Mouse (Mus musculus): ENCODE results near the gene Bbs7. TPM values are rescaled to one million over a fixed set of nuclear protein-coding genes. Genes with fewer than 3 reads are reported as not detected.
"Not testable (repeated sequence)": the region's sequence is repeated elsewhere in the genome, so short reads cannot be mapped to it uniquely, and the experiment has no call there.

The Bbs7 gene
- polyA plus RNA-seq, 1 experiment from 2014 or later: 21.8 TPM

GRCm38 (mm10) chr3:36613908-36614255 lies 605 bp upstream of the Bbs7 start:
- no peak for ATAC-seq
- WGBS: 57% methylated on average over 5 of the region's 5 CpGs
- Histone ChIP-seq H3K36me3 (ENCODE audit: control insufficient read depth, insufficient read depth) (no peaks in the 10 kb centered on the region), H3K4me1 (replicated peaks; ENCODE audit: control insufficient read depth, insufficient read depth, low read length) (peaks cover 8% of the 10 kb centered on the region), H3K9me3 (ENCODE audit: control insufficient read depth, low read length) (no peaks in the 10 kb centered on the region), H3K27ac (ENCODE audit: low read length) (no peak overlapping the region), H3K4me2 (ENCODE audit: low read length) (peak overlapping the region; percentile 75), H3K27me3 (replicated peaks; ENCODE audit: control insufficient read depth, insufficient read depth, low read length) (no peaks in the 10 kb centered on the region), H3K4me3 (replicated peaks; ENCODE audit: low read length) (peak overlapping the region; percentile 81; the same call in 1 of the 2 replicates), H3K9ac (replicated peaks; ENCODE audit: low read depth, low read length) (no peak overlapping the region)

GRCm38 (mm10) chr3:36612687-36613086 lies 590 bp downstream of the Bbs7 start:
- peak overlapping the region; percentile 81 for H3K27ac ChIP-seq (ENCODE audit: low read length)
- peak overlapping the region; percentile 91 for H3K9ac ChIP-seq (replicated peaks; ENCODE audit: low read depth, low read length)
- no peaks in the 10 kb centered on the region for H3K9me3 ChIP-seq (ENCODE audit: control insufficient read depth, low read length)
- H3K4me2 ChIP-seq (ENCODE audit: low read length): peak overlapping the region; percentile 75
- ATAC-seq: peak; percentile 24; the same call in 1 of the 2 replicates
- H3K36me3 ChIP-seq (ENCODE audit: control insufficient read depth, insufficient read depth): no peaks in the 10 kb centered on the region
- no peaks in the 10 kb centered on the region for H3K27me3 ChIP-seq (replicated peaks; ENCODE audit: control insufficient read depth, insufficient read depth, low read length)
- H3K4me3 ChIP-seq (replicated peaks; ENCODE audit: low read length): peak overlapping the region; percentile 81
- WGBS: 5% methylated on average over 6 of the region's 6 CpGs
- peaks cover 8% of the 10 kb centered on the region for H3K4me1 ChIP-seq (replicated peaks; ENCODE audit: control insufficient read depth, insufficient read depth, low read length)

- Histone ChIP-seq H3K36me3 (ENCODE audit: control insufficient read depth, insufficient read depth) (no peaks in the 10 kb centered on the region), H3K27me3 (replicated peaks; ENCODE audit: control insufficient read depth, insufficient read depth, low read length) (no peaks in the 10 kb centered on the region), H3K9me3 (ENCODE audit: control insufficient read depth, low read length) (no peaks in the 10 kb centered on the region), H3K27ac (ENCODE audit: low read length) (no peak overlapping the region), H3K4me2 (ENCODE audit: low read length) (no peak overlapping the region), H3K4me3 (replicated peaks; ENCODE audit: low read length) (no peak overlapping the region), H3K9ac (replicated peaks; ENCODE audit: low read depth, low read length) (no peak overlapping the region), H3K4me1 (replicated peaks; ENCODE audit: control insufficient read depth, insufficient read depth, low read length) (no peaks in the 10 kb centered on the region)
- 84% methylated on average over 7 of the region's 7 CpGs for WGBS
- no peak for ATAC-seq
Observed at GRCm38 (mm10) chr3:36605894-36606783, 7.1 kb downstream of the Bbs7 start.

- not testable (repeated sequence) for ATAC-seq; H3K9ac ChIP-seq (replicated peaks; ENCODE audit: low read depth, low read length); H3K27me3 ChIP-seq (replicated peaks; ENCODE audit: control insufficient read depth, insufficient read depth, low read length); H3K4me2 ChIP-seq (ENCODE audit: low read length); H3K4me3 ChIP-seq (replicated peaks; ENCODE audit: low read length); H3K27ac ChIP-seq (ENCODE audit: low read length); H3K36me3 ChIP-seq (ENCODE audit: control insufficient read depth, insufficient read depth); H3K9me3 ChIP-seq (ENCODE audit: control insufficient read depth, low read length); H3K4me1 ChIP-seq (replicated peaks; ENCODE audit: control insufficient read depth, insufficient read depth, low read length)
- WGBS: 93% methylated on average over 9 of the region's 9 CpGs
Observed at GRCm38 (mm10) chr3:36599773-36600172, 13.5 kb downstream of the Bbs7 start.

- 82% methylated on average over 3 of the region's 3 CpGs for WGBS
- H3K27me3 ChIP-seq (replicated peaks; ENCODE audit: control insufficient read depth, insufficient read depth, low read length): no peaks in the 10 kb centered on the region
- no peak overlapping the region for H3K4me2 ChIP-seq (ENCODE audit: low read length)
- H3K4me3 ChIP-seq (replicated peaks; ENCODE audit: low read length): no peak overlapping the region
- no peak overlapping the region for H3K9ac ChIP-seq (replicated peaks; ENCODE audit: low read depth, low read length)
- H3K36me3 ChIP-seq (ENCODE audit: control insufficient read depth, insufficient read depth): peaks cover 2% of the 10 kb centered on the region; the same call in 1 of the 2 replicates
- H3K27ac ChIP-seq (ENCODE audit: low read length): no peak overlapping the region
- no peaks in the 10 kb centered on the region for H3K4me1 ChIP-seq (replicated peaks; ENCODE audit: control insufficient read depth, insufficient read depth, low read length)
- no peaks in the 10 kb centered on the region for H3K9me3 ChIP-seq (ENCODE audit: control insufficient read depth, low read length)
- no peak for ATAC-seq
Observed at GRCm38 (mm10) chr3:36598811-36599210, 14.5 kb downstream of the Bbs7 start.

GRCm38 (mm10) chr3:36571827-36572378 lies 41.4 kb downstream of the Bbs7 start, which contains the start of gene Ccna2:
Ccna2 (minus strand) TSS chr3:36572150.
- WGBS: 0% methylated on average over 60 of the region's 60 CpGs
- H3K4me1 ChIP-seq (replicated peaks; ENCODE audit: control insufficient read depth, insufficient read depth, low read length): peaks cover 21% of the 10 kb centered on the region

GRCm38 (mm10) chr3:36571361-36571826 lies 41.9 kb downstream of the Bbs7 start:
- peaks cover 21% of the 10 kb centered on the region for H3K4me1 ChIP-seq (replicated peaks; ENCODE audit: control insufficient read depth, insufficient read depth, low read length)
- no peak; the same call in 1 of the 2 replicates for ATAC-seq
- peak overlapping the region; percentile 59 for H3K9ac ChIP-seq (replicated peaks; ENCODE audit: low read depth, low read length)
- H3K4me2 ChIP-seq (ENCODE audit: low read length): peak overlapping the region; percentile 98
- H3K9me3 ChIP-seq (ENCODE audit: control insufficient read depth, low read length): no peaks in the 10 kb centered on the region
- H3K36me3 ChIP-seq (ENCODE audit: control insufficient read depth, insufficient read depth): peaks cover 5% of the 10 kb centered on the region; the same call in 1 of the 2 replicates
- WGBS: under 1% methylated on average over 46 of the region's 46 CpGs
- peak overlapping the region; percentile 79 for H3K4me3 ChIP-seq (replicated peaks; ENCODE audit: low read length)
- no peak overlapping the region for H3K27ac ChIP-seq (ENCODE audit: low read length)
- no peaks in the 10 kb centered on the region for H3K27me3 ChIP-seq (replicated peaks; ENCODE audit: control insufficient read depth, insufficient read depth, low read length)

More at GRCm38 (mm10) chr3:36571827-36572378, 41.4 kb downstream of the Bbs7 start, which contains the start of gene Ccna2:
- Histone ChIP-seq H3K9me3 (ENCODE audit: control insufficient read depth, low read length) (no peaks in the 10 kb centered on the region), H3K36me3 (ENCODE audit: control insufficient read depth, insufficient read depth) (peaks cover 4% of the 10 kb centered on the region; the same call in 1 of the 2 replicates), H3K27ac (ENCODE audit: low read length) (peak within 1 kb of the TSS; percentile 95), H3K27me3 (replicated peaks; ENCODE audit: control insufficient read depth, insufficient read depth, low read length) (no peaks in the 10 kb centered on the region), H3K4me3 (replicated peaks; ENCODE audit: low read length) (peak within 1 kb of the TSS; percentile 79), H3K9ac (replicated peaks; ENCODE audit: low read depth, low read length) (peak within 1 kb of the TSS; percentile 82), H3K4me2 (ENCODE audit: low read length) (peak within 1 kb of the TSS; percentile 98)
- peak; percentile 100 for ATAC-seq

- H3K36me3 ChIP-seq (ENCODE audit: control insufficient read depth, insufficient read depth): peaks cover 12% of the 10 kb centered on the region
- no peaks in the 10 kb centered on the region for H3K9me3 ChIP-seq (ENCODE audit: control insufficient read depth, low read length)
- 85% methylated on average over 5 of the region's 5 CpGs for WGBS
- H3K27ac ChIP-seq (ENCODE audit: low read length): no peak overlapping the region
- peak overlapping the region; percentile 79 for H3K4me3 ChIP-seq (replicated peaks; ENCODE audit: low read length)
- H3K4me1 ChIP-seq (replicated peaks; ENCODE audit: control insufficient read depth, insufficient read depth, low read length): peaks cover 21% of the 10 kb centered on the region
- H3K9ac ChIP-seq (replicated peaks; ENCODE audit: low read depth, low read length): no peak overlapping the region
- no peak for ATAC-seq
- H3K27me3 ChIP-seq (replicated peaks; ENCODE audit: control insufficient read depth, insufficient read depth, low read length): no peaks in the 10 kb centered on the region
- H3K4me2 ChIP-seq (ENCODE audit: low read length): peak overlapping the region; percentile 98
Observed at GRCm38 (mm10) chr3:36569836-36570235, 43.4 kb downstream of the Bbs7 start.

GRCm38 (mm10) chr3:36563666-36564065 lies 49.6 kb downstream of the Bbs7 start:
- H3K9ac ChIP-seq (replicated peaks; ENCODE audit: low read depth, low read length): no peak overlapping the region
- no peak overlapping the region for H3K4me2 ChIP-seq (ENCODE audit: low read length)
- H3K4me3 ChIP-seq (replicated peaks; ENCODE audit: low read length): no peak overlapping the region
- no peaks in the 10 kb centered on the region for H3K4me1 ChIP-seq (replicated peaks; ENCODE audit: control insufficient read depth, insufficient read depth, low read length)
- H3K27ac ChIP-seq (ENCODE audit: low read length): no peak overlapping the region
- H3K36me3 ChIP-seq (ENCODE audit: control insufficient read depth, insufficient read depth): peaks cover 37% of the 10 kb centered on the region
- WGBS: 91% methylated on average over 3 of the region's 3 CpGs
- ATAC-seq: no peak
- H3K27me3 ChIP-seq (replicated peaks; ENCODE audit: control insufficient read depth, insufficient read depth, low read length): no peaks in the 10 kb centered on the region
- no peaks in the 10 kb centered on the region for H3K9me3 ChIP-seq (ENCODE audit: control insufficient read depth, low read length)
